Mouse (Mus musculus): ENCODE results near the gene Immp2l.

Gene Immp2l

DNA sequence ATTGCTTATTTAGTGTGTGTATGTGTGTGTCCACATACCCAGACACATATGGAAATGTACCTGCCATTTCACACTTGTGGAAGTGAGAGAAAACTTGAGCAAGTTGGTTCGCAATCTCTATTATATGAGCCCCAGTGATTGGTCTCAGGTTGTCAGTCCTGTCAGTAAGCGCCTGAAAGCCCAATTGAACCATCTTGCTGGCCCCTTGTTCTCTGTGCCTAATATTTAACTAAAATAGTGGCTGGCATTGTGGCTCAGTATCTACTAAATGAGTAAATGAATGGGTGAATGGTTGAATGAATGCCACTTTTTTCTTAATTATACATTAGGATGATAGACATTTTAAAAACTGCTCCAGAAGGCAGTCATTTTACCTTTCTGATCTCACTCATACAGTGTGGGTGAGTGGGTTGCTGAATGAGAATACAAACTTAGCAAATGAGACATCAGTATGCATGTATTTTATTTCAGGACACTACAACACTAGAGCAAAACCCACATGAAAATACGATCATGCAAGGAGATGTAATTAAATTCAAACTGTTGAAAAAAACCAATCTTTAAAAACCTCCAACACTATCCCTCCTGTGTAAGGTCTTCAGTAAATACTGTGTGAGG, 444.6 kb downstream of the Immp2l start:
- no peak for DNase-seq

DNA sequence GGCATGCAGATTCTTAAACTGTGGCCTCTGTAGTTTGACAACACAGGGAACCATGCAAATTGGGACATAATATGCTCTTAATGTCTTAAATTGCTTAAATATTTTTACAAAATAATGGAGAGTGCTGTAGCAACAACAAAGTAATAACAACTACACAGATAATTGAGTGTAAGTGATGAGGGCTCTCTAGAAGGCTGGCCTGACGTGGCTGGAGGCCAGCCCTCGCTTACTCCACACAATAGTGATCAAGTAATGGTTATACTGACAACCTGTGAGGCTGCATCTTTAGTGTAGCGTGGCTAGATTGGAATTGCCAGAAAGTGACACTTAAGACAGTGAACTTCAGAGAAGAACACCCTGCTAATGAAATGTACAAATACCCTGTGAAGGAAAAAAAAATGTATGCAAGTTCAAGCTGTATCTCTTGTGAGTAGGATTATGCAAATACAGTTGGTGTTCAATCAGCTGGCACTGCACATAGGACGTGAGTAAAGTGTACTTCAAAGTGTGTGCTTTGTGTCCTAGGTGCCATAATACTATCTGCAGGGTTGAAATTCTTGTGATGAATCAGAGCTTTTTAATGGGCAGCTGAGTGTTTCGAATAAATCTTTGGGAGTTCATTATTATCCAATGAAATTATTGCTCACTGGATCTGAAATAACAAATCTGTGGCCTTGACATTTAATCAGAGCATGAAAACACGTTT, 445.4 kb downstream of the Immp2l start:
- no peak for DNase-seq

DNA sequence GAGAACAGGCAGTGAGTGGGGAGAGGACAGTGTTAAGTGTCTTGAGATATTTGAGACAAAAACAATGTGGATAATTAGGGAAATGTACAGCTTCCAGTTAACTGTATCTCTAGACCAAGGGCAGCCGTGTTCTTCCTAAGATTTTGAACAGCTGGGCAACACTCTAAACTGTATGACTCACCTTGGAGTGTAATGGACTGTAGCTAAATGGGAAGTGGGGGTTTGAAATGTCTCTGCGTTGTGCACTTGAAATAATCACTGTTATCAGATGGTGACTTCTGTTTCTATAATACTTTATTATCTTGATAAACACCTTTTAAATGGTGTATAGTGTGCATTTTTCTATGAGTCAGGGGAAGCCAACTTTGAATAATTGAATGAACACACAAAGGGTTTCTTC, 457.6 kb downstream of the Immp2l start:
- no peak for DNase-seq

DNA sequence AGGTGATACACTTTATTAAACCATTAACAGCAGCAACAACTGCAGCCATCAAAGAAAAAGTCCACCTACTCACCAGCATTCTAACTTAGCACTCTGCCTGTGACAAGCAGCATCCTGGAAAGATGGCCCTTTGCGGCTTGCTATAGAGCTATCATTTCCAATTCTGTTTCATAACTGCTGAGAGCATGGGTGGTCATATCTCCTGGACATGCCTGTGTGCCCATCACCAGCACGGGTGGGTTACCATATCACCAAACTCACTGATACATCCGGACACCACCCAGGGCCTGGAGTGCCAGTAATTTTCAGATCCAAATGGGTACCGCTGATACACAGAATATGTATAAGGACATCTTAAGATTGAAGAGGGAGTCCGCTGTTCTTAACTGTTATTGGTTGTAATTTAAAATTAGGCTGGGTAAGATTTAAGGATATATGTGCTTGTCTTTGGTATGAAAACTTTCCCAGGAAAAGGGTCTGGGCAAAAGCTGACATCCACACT, 459.3 kb downstream of the Immp2l start:
- no peak for DNase-seq

DNA sequence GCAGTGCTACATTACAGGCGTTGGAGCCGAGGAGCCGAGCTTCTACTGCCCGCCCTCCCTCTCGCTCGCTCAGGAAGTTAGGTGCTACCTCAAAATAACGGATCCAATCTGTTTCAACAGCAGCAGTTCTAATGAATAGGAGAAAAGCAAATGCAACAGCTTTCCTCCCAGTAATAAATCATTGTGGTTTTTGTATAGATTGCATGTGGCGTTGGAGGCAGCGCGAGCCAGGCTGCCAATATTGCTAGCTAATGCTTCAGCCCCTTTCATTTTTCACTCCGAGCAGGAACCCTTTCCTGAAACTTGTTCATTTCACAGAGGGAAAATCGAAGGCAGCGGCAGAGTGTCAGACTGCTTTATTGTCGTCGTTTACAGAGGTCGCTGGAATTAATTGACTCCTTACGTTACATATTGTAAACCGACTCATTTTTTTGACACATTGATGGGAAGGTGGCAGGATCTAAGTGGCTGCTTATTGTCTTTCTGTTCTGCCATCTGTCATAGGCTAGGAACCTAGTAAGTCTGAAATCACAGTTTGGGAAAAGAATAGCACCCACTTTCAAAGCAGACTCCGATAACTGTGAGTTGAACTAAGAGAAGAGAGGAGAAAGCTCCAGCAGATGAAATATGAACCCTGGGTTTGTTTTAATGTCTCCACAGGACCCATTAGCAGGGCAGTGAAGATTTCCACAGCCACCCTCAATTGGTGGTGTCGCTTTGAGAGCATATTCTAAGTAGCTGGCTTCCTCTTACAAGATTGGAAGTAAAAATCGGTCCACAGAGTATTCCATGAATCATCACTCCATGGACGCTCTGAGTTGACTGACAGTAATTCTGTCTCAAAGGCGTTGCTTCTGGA, 459.9 kb downstream of the Immp2l start:
- peak; percentile 24 for DNase-seq

DNA sequence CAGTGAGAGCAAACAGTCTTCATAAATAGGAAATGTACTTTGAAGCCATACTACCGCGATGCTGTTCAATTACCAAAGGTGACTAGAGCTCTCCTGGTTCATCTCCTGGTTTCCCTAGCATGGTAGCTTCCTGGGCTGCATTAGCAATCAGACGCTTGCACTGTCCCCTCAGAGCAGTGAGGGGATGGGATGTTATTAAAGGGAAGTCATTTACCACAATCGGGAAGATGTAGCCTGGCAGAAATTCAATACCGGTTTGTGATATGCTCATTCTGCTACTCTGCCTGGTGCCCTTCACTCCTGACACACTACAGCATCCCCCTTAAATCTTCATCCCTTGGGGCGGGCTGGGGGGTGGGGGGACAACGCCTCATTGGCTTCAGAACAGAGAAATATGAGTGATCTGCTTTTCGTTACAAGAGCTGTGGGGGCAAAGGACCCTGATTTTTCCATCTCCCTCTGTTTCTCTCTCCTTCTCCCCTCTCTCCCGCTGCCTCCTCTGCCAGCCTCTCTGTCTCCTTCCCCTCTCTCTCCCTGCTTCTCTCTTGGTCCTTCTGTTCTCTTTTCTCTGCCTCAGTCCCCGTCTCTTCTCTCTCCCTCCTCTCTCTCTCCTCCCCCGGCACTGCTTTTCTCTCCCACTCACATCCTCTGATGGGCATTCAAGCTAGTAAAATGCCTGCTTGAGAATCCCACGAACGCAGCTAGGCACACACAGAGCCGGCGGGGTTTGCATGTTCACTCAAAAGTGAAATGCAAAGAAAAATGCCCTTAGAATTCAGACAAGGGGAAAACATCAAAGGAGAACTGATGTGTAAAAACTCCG, 461.0 kb downstream of the Immp2l start:
- DNase-seq, result peak; percentile 40

DNA sequence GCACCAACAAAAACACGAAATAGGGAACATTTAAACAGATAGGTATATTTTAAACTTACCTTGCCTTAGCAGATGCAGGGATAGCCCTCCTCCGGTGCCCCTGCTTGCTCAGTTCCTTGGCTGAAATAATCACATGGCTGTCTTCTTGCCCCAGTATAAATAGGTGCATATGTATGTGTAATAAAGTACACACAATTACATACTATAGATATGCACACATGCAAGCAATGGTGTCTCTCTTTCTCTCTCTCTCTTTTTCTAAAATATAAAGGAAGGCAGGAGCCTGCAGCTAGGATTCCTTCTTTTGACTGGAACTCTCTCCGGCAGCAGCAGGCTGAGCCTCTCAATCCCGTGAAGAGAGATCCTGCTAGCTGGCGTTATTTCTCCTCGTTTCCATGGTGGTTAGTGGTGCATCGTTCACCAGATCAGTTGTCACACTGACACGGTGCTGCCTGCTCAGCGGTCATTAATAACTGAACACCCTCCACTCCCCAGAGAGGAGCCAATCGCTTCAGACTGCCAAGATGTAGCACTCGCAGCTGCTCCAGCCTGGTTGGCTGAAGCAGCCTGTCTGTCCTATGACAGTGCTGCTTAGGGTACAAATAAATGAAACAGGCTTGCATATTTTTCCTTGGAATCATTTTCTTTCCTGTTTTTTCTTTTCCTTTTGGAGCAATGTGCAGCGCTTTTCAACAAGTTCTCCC, 461.8 kb downstream of the Immp2l start:
- peak; percentile 64 for DNase-seq

DNA sequence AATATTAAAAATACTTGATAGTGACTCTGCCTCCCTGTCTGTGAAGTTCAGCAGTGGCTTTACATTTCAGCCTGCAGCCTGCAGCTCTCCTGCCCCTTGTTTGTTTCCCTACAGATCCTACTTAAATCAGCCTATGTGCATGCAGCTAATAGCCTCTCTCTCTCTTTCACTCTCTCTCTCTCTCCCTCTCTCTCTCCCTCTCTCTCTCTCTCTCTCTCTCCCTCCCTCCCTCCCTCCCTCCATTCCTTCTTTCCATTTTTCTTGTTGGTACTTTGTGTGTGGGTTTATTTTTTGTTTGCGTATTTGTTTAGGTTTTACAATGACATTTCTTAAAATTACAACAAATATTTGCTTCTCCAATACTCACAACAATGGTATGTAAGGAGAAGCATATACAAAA, 462.4 kb downstream of the Immp2l start, which contains the start of gene Lrrn3:
TSS of gene Lrrn3 (minus strand) at position 101 of the 400 bp plus-strand sequence.
- no peak for DNase-seq

DNA sequence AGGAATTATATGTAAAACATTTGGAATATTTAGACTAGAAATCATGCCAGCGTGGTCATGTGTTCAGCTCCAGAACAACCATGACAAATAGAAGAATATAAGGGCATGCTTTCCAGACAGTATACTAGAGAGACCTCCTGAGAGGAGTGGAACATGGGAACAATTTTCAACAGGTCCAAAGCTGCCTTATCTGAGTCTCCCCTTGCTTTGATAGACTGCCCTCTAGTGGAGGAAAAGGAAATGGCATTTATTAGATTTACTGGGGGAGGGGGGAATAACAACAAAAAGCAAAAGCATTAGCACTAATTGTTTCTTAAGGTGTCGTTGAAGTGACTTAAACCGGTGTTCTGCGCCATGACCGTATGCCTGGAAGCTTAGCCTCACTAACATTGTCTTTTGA, 463.1 kb downstream of the Immp2l start:
- DNase-seq, result no peak

DNA sequence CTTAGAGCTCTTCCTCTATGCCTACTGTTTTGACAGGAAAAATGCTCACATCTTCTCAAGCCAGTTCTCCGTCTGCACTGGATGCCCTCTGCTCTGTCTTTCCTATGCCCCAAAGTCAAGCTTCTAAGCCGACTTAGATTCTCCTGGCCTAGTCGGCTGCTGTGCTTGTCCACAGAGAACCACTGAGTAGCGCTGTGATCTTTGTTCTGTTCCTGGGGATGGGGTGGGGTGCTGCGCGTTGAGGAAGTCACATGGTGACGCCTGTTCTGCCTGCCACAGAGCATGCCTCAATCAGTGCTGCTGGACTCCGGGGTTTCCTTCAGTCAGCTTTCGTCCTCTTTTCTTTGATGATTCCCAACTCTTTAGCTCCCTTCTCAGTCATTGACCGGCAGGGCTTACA, 470.7 kb downstream of the Immp2l start:
- DNase-seq, result no peak

DNA sequence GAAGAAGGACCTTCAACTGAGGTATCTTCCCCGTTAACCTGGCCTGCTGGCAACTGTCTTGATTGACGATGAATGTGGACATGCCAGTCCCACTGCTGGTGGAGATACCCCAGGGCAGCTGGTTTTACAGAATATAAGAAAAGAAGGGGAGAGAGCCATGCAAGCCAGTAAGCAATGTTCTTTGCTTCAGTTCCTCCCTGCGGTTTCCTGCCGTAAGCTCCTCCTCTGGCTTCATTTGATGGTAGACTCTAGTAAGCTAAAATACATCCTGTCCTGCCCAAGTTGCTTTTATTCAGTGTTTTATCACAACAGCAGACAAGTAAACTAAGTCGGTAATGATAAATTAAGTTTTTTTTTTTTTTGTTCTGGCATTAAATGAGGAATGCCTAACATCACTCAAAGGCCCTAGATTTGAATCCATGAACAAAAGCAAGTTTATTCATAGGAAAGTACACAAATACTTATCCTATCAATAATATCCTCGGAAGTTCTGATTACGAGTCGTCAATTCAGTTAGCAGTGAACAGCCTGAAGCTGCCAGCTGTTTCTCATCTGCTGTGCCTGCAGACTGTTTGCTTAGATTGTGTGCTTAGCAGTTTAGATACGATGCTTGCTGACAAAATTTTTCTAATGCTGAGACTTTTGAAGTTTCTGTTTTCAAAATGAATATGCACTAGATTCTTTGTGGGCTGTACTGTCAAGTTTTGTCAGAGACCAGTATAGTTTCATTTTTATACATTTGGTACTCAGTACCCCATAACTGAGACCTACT, 476.3 kb downstream of the Immp2l start:
- DNase-seq, result no peak

DNA sequence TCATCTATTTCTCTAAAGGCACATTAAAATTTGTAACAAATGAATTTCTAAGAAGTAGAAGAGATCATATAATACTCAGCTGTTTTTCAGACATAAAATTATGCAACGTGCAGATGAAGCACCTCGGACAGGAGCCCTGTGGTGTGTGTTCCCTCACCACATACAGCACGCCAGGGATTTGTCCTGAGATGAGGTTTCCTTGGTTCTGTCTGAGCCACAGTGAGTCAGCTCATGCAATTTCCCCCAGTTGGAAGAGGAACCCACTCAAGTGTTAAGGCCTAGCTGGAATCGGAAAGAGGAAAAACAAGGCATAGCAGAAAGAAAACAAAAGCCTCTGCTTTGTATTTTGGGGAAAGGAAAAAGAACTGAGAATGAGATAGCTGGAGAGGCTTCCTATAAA, 484.7 kb downstream of the Immp2l start:
- no peak for DNase-seq

DNA sequence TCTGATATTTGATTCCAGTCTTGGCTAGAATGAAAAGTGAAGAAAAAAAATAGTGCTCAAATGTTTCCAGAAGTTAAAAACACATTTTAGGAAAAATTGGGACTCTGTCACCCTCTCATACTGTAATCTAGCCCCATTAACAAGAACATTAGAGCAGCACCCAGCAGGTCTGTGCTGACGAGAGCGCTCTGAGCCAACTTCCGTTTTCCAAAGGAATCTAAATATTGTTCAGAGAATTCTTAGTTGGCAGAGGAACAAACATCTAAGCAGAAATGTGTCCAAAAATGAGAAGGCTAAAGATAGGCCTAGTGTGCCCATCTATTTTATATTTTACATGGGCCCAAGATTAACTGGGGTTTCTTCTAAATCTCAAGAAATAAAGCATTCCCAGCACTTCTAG, 486.7 kb downstream of the Immp2l start:
- DNase-seq, result no peak

DNA sequence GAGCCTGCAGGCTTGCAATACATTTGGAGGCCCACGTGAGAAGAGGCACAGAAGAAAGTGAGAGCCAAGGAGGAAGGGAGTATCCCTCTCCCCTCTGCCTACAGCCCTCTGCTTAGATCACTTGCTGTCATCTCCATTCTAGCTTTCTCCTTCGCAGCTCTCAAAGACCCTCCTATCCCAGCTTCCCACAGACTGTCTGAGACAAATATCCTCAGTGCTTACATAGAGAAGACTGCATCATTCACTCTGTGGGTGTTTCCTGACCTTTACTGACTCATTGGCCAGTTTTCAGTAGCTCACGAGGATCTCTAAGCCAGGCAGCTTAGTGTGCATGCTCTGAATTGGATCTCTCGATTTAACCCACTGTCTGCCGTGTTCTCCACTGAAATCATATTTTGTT, 495.0 kb downstream of the Immp2l start:
- no peak for DNase-seq

DNA sequence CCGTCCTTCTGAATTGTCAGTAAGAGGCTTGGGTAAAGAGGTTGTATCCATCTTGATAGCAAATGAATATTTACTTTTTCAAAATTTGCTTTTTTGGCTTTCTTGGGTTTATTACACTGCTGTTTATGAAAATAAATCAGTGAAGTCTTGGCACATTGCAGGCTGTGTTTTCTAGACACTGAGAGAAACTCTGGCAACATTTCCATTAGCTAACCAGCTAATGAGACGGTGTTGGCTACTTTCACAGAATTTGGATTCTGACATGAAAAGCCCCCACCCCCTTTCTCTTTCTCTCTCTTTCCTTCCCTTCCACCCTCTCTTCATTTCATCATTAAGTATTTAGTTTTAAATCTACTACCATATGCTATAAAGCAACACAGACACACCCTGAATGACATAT, 496.4 kb downstream of the Immp2l start:
- DNase-seq, result no peak

DNA sequence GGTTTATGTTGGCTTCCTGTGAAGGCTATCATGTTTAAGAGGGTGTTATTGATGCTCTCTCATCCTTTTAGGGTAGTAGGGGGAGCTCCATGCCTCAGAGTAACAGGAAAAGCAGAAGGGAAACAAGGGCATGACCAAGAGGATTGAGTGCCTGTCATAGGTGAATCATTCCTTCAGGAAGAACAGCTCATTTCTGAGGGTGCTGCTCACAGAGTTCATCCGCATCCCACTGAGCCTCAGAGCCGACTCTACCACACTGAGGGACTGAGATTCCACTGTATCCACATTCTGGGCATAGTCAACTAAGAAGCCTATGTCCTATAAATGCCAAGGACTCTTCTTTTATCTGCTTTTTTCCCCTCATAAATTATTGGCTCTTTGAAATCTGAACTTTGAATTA, 497.8 kb downstream of the Immp2l start:
- no peak for DNase-seq

DNA sequence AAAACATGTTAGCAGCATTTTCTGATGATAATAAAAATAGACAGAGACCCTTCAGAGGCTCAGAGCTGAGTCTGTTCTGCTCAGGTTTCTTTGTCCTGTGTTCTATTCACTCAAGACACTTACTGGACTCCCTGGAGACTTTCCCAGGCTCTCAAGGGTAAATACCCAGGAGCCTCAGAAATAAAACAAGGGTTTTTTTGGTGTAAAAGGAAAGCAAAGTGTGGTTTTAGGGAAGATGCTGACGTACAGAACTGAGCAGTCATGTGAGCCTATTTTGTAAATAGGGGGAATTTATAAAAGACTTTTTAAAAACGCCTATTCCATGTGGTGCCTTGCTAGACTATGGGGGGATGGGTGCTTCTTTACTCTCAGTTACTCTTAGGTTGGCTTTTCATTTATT, 502.8 kb downstream of the Immp2l start:
- no peak for DNase-seq

DNA sequence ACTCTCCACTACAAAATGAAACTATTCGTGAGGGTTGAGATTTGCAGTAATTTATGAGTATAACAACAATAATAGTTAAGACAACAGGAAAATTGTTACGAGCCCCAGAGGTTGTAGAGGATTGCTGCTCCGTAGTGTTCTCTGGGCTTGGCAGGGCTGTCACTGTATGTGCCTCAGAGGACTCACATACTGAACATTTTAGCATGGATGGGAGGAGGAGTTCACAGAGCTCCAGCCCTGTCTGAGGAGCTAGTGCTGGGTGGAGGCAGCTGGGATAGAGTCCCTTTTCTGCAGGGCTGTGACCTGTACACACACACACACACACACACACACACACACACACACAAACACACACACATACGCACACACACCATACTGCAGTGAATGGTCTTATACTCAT, 504.5 kb downstream of the Immp2l start:
- no peak for DNase-seq

DNA sequence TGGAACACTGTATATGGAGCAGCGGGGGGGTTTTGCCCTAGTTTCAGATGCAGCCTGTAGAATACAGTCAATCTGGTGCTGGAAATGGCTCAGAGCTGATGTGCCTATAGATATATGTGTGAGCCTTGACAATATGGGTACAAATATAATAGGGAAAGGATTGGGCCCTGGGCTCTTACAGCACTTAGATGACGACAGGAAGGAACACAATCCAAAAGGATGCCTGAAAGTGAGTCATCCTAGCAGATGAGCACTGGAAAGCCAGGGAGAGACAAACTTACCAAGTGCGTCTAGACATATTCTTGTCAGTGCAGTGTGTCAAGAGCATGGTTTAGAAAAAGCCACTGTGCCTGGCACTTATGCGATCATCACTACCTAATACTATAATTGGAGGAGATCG, 516.1 kb downstream of the Immp2l start:
- no peak for DNase-seq

DNA sequence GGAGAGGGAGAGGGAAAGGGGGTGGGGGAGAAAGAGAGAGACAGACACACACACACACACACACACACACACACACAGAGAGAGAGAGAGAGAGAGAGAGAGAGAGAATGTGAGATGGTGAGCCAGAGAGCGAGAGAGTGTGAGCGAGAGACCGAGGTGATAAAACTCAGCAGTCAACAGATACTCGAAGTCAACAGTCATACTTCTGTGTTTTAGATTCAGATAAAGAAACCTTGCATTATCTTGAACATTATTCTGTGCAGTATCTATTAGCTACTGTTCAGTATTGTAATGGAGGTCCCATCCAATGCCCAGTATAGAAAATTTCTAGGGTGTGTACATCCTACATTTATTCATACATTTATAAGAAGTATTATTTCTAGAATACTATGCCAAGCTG, 527.7 kb downstream of the Immp2l start:
- DNase-seq, result no peak

DNA sequence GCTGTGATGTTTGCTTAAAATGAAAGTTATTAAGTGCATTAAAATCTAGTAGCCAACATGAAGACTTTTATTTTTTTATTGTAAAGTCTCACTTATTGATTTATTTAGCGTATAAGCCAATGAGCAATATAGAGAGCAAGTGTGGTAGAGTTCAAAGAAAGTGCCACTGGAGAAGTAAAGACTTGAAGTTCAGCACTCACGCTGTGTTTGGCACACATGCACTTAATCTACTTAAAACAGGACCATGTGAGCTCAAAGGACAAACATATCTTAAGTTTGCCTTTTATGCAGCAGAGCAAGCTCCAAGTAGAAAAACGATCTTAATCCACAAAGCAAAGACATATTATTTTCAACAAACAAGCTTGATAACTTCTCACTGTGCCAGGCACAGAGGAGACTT, 533.9 kb downstream of the Immp2l start:
- no peak for DNase-seq

Measured in right cerebral cortex, postnatal 4 days (tissue).